Mouse (Mus musculus): ENCODE data around the gene S100a5.

DNA sequence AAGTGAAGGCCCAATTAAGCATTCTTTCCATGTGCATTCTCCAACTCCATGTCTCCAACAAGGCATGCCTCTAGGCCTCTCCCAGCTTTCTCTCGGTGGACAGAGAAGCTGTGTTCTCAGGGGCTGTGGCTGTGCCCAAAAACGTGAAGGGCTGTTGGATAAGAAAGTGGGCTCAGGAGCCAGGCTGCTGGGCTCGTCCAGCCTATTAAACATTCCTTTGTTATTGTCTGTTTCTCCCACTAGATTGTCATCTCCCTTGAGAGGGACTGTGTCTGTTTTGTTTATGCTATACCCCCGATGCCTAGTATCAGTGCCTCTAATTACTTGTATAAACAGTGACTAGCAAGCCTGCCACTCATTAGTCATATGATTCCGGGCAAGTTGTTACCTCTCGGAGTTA is 10.6 kb upstream of the S100a5 start:
- TF ChIP-seq CTCF (IDR thresholded peaks at IDR 0.05; ENCODE audit: low read depth, low read length), result no peak
- no peak for TF ChIP-seq EP300 (IDR thresholded peaks at IDR 0.05; ENCODE audit: insufficient read depth, low read depth, low read length)
- no peak for TF ChIP-seq POLR2A (IDR thresholded peaks at IDR 0.05; ENCODE audit: insufficient read depth, low read length)

Data from ES-Bruce4 (cell line).